Mouse (Mus musculus): Measurements from ENCODE around the gene Dnajc7. TPM values are rescaled to one million over a fixed set of nuclear protein-coding genes. Genes with fewer than 3 reads are reported as not detected.

Dnajc7 gene
- total and polyA plus RNA-seq, 2 experiments from 2014 or later = 67.1 to 234 TPM

GRCm38 (mm10) chr11:100550101-100550500 is 69.9 kb downstream of the Dnajc7 start:
- TF ChIP-seq CTCF (IDR thresholded peaks at IDR 0.05) = no peak
- 79% methylated on average over 6 of the region's 6 CpGs for WGBS
- ATAC-seq (ENCODE audit: low FRiP score) = no peak

GRCm38 (mm10) chr11:100549466-100549865 is 70.5 kb downstream of the Dnajc7 start:
- TF ChIP-seq CTCF (IDR thresholded peaks at IDR 0.05) = no peak

More at GRCm38 (mm10) chr11:100550101-100550500, 69.9 kb downstream of the Dnajc7 start:
- no peak for DNase-seq (ENCODE audit: low spot score)
- no peak overlapping the region for H3K9ac ChIP-seq (replicated peaks; ENCODE audit: low read length, poor library complexity, severe bottlenecking)
- H3K36me3 ChIP-seq (ENCODE audit: insufficient read depth, low read length) = no peaks in the 10 kb centered on the region
- no peak overlapping the region for H3K4me3 ChIP-seq (ENCODE audit: low read depth, low read length)
- no peaks in the 10 kb centered on the region for H3K9me3 ChIP-seq (ENCODE audit: low read length)
- no peak overlapping the region for H3K27ac ChIP-seq (ENCODE audit: low read depth, low read length)
- no peaks in the 10 kb centered on the region for H3K4me1 ChIP-seq (ENCODE audit: insufficient read depth, low read length)
- H3K27me3 ChIP-seq (ENCODE audit: insufficient read depth, low read length) = no peaks in the 10 kb centered on the region
- H3K4me2 ChIP-seq (ENCODE audit: low read depth, low read length, poor library complexity, severe bottlenecking) = no peak overlapping the region

GRCm38 (mm10) chr11:100548141-100548540 is 71.8 kb downstream of the Dnajc7 start:
- H3K4me1 ChIP-seq (ENCODE audit: insufficient read depth, low read length) = peaks cover 3% of the 10 kb centered on the region; the same call in 1 of the 2 replicates
- H3K27me3 ChIP-seq (ENCODE audit: insufficient read depth, low read length) = no peaks in the 10 kb centered on the region
- H3K9ac ChIP-seq (replicated peaks; ENCODE audit: low read length, poor library complexity, severe bottlenecking) = no peak overlapping the region
- ATAC-seq (ENCODE audit: low FRiP score) (no peak), DNase-seq (ENCODE audit: low spot score) (no peak)
- no peak overlapping the region for H3K4me3 ChIP-seq (ENCODE audit: low read depth, low read length)
- H3K27ac ChIP-seq (ENCODE audit: low read depth, low read length) = no peak overlapping the region
- H3K36me3 ChIP-seq (ENCODE audit: insufficient read depth, low read length) = no peaks in the 10 kb centered on the region
- H3K4me2 ChIP-seq (ENCODE audit: low read depth, low read length, poor library complexity, severe bottlenecking) = no peak overlapping the region
- TF ChIP-seq CTCF (IDR thresholded peaks at IDR 0.05) = no peak
- H3K9me3 ChIP-seq (ENCODE audit: low read length) = no peaks in the 10 kb centered on the region
- 84% methylated on average over 6 of the region's 6 CpGs for WGBS

More at GRCm38 (mm10) chr11:100549466-100549865, 70.5 kb downstream of the Dnajc7 start:
- no peak for ATAC-seq (ENCODE audit: low FRiP score)
- no peak for DNase-seq (ENCODE audit: low spot score)
- Histone ChIP-seq H3K4me2 (ENCODE audit: low read depth, low read length, poor library complexity, severe bottlenecking) (no peak overlapping the region), H3K27ac (ENCODE audit: low read depth, low read length) (no peak overlapping the region), H3K9ac (replicated peaks; ENCODE audit: low read length, poor library complexity, severe bottlenecking) (no peak overlapping the region), H3K36me3 (ENCODE audit: insufficient read depth, low read length) (no peaks in the 10 kb centered on the region), H3K27me3 (ENCODE audit: insufficient read depth, low read length) (no peaks in the 10 kb centered on the region), H3K4me3 (ENCODE audit: low read depth, low read length) (no peak overlapping the region), H3K9me3 (ENCODE audit: low read length) (no peaks in the 10 kb centered on the region), H3K4me1 (ENCODE audit: insufficient read depth, low read length) (peaks cover 3% of the 10 kb centered on the region; the same call in 1 of the 2 replicates)
- WGBS = 78% methylated on average over 8 of the region's 8 CpGs

GRCm38 (mm10) chr11:100546955-100547354 is 73.0 kb downstream of the Dnajc7 start:
- 90% methylated on average over 6 of the region's 6 CpGs for WGBS
- no peak for ATAC-seq (ENCODE audit: low FRiP score)
- peaks cover 3% of the 10 kb centered on the region; the same call in 1 of the 2 replicates for H3K4me1 ChIP-seq (ENCODE audit: insufficient read depth, low read length)
- H3K9ac ChIP-seq (replicated peaks; ENCODE audit: low read length, poor library complexity, severe bottlenecking) = no peak overlapping the region
- no peaks in the 10 kb centered on the region for H3K27me3 ChIP-seq (ENCODE audit: insufficient read depth, low read length)
- no peak for DNase-seq (ENCODE audit: low spot score)
- TF ChIP-seq CTCF (IDR thresholded peaks at IDR 0.05) = no peak
- no peaks in the 10 kb centered on the region for H3K9me3 ChIP-seq (ENCODE audit: low read length)
- no peaks in the 10 kb centered on the region for H3K36me3 ChIP-seq (ENCODE audit: insufficient read depth, low read length)
- H3K27ac ChIP-seq (ENCODE audit: low read depth, low read length) = no peak overlapping the region
- H3K4me3 ChIP-seq (ENCODE audit: low read depth, low read length) = no peak overlapping the region
- H3K4me2 ChIP-seq (ENCODE audit: low read depth, low read length, poor library complexity, severe bottlenecking) = no peak overlapping the region

GRCm38 (mm10) chr11:100545746-100546085 is 74.3 kb downstream of the Dnajc7 start:
- 26% methylated on average over 7 of the region's 7 CpGs for WGBS
- Histone ChIP-seq H3K27ac (ENCODE audit: low read depth, low read length) (peak overlapping the region; percentile 77), H3K36me3 (ENCODE audit: insufficient read depth, low read length) (no peaks in the 10 kb centered on the region), H3K27me3 (ENCODE audit: insufficient read depth, low read length) (no peaks in the 10 kb centered on the region), H3K4me3 (ENCODE audit: low read depth, low read length) (peak overlapping the region; percentile 42), H3K9ac (replicated peaks; ENCODE audit: low read length, poor library complexity, severe bottlenecking) (peak overlapping the region; percentile 48), H3K4me2 (ENCODE audit: low read depth, low read length, poor library complexity, severe bottlenecking) (peak overlapping the region; percentile 60), H3K9me3 (ENCODE audit: low read length) (no peaks in the 10 kb centered on the region), H3K4me1 (ENCODE audit: insufficient read depth, low read length) (peaks cover 3% of the 10 kb centered on the region; the same call in 1 of the 2 replicates)
- no peak for DNase-seq (ENCODE audit: low spot score)
- no peak for TF ChIP-seq CTCF (IDR thresholded peaks at IDR 0.05)
- ATAC-seq (ENCODE audit: low FRiP score) = no peak; the same call in 1 of the 2 replicates

GRCm38 (mm10) chr11:100544832-100545745 is 74.9 kb downstream of the Dnajc7 start, which contains the start of gene Ttc25:
TSS of gene Ttc25 (plus strand) at chr11:100545607.
- peak within 1 kb of the TSS; percentile 48 for H3K9ac ChIP-seq (replicated peaks; ENCODE audit: low read length, poor library complexity, severe bottlenecking)
- TF ChIP-seq CTCF (IDR thresholded peaks at IDR 0.05) = peak; percentile 38; the same call in 1 of the 2 replicates
- DNase-seq (ENCODE audit: low spot score) = peak; percentile 92
- peak within 1 kb of the TSS; percentile 77 for H3K27ac ChIP-seq (ENCODE audit: low read depth, low read length)
- WGBS = 3% methylated on average over 28 of the region's 28 CpGs
- peaks cover 3% of the 10 kb centered on the region; the same call in 1 of the 2 replicates for H3K4me1 ChIP-seq (ENCODE audit: insufficient read depth, low read length)
- peak; percentile 95 for ATAC-seq (ENCODE audit: low FRiP score)
- no peaks in the 10 kb centered on the region for H3K36me3 ChIP-seq (ENCODE audit: insufficient read depth, low read length)
- peak within 1 kb of the TSS; percentile 60 for H3K4me2 ChIP-seq (ENCODE audit: low read depth, low read length, poor library complexity, severe bottlenecking)
- H3K27me3 ChIP-seq (ENCODE audit: insufficient read depth, low read length) = no peaks in the 10 kb centered on the region
- H3K4me3 ChIP-seq (ENCODE audit: low read depth, low read length) = peak within 1 kb of the TSS; percentile 42
- no peaks in the 10 kb centered on the region for H3K9me3 ChIP-seq (ENCODE audit: low read length)
